ENCODE assay signal across 1 mouse cellular context in the genomic region with DNA sequence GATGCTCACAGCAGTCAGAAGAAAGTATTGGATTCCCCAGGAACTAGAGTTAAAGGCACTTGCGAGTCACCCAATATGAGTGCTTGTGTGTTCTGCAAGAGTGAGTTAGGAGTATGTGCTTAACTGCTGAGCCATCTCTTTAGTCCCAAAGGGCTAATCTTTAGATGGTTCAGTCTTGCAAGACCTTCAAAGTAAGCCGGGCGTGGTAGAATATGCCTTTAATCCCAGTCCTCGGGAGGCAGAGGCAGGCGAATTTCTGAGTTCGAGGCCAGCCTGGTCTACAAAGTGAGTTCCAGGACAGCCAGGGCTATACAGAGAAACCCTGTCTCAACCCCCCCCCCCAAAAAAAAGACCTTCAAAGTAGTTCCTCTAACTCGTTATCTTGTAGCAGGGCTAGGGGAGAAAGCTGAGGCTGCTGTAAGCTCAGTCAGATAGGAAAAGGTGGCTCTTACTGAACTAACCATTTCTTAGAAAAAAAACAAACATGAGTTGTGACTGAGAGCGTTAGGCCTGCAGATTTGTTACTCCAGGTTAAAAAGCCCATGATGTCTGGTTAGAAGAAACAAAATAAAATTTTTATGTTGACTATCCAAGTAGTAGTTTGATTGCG.
A peak's percentile ranks its signal among the peaks of the same experiment; 100 is the strongest.
TF ChIP-seq lines count a peak whose summit lies in the region.

No protein-coding gene starts in this region.

TF ChIP-seq in MEL, 35 proteins besides CTCF, POLR2A, EP300 and RAD21:
- TF ChIP-seq RCOR1 (IDR thresholded peaks at IDR 0.05; ENCODE audit: low read depth, low read length) (peak; percentile 53), ZMIZ1 (IDR thresholded peaks at IDR 0.05; ENCODE audit: low read depth, low read length) (0 out of 2 replicates have a peak, but pooled peaks have one; percentile 54), CHD1 (IDR thresholded peaks at IDR 0.05; ENCODE audit: low read depth, low read length) (no peak), ETS1 (IDR thresholded peaks at IDR 0.05; ENCODE audit: low read depth, low read length) (peak; percentile 62), GATA1 (IDR thresholded peaks at IDR 0.05; ENCODE audit: low read depth, low read length) (peak; percentile 74; the same call in 1 of the 2 replicates), ZNF384 (IDR thresholded peaks at IDR 0.05; ENCODE audit: low read depth, low read length) (peak; percentile 83), USF2 (IDR thresholded peaks at IDR 0.05; ENCODE audit: borderline replicate concordance in 1 of 2, insufficient read depth in 1 of 2, low read depth in 1 of 2, low read length in 2 of 2) (no peak), TAL1 (IDR thresholded peaks at IDR 0.05; ENCODE audit: low read length) (peak; percentile 47), UBTF (IDR thresholded peaks at IDR 0.05; ENCODE audit: borderline replicate concordance, insufficient read depth, low read depth, low read length) (no peak), CHD2 (IDR thresholded peaks at IDR 0.05; ENCODE audit: low read length) (no peak), MXI1 (IDR thresholded peaks at IDR 0.05; ENCODE audit: low read depth, low read length) (no peak), JUND (IDR thresholded peaks at IDR 0.05; ENCODE audit: low read depth, low read length) (no peak), KAT2A (conservative IDR thresholded peaks at IDR 0.05; ENCODE audit: low read depth, low read length) (no peak), E2F4 (IDR thresholded peaks at IDR 0.05; ENCODE audit: borderline replicate concordance, low read depth, low read length) (no peak), USF1 (IDR thresholded peaks at IDR 0.05; ENCODE audit: low read depth, low read length) (no peak), MAZ (IDR thresholded peaks at IDR 0.05; ENCODE audit: low read depth, low read length) (peak; percentile 55; the same call in 1 of the 2 replicates), TCF12 (IDR thresholded peaks at IDR 0.05; ENCODE audit: low read depth, low read length) (peak; percentile 51; the same call in 1 of the 2 replicates), POLR2AphosphoS5 (IDR thresholded peaks at IDR 0.05; ENCODE audit: borderline replicate concordance, low read depth, low read length) (no peak), MEF2A (IDR thresholded peaks at IDR 0.05; ENCODE audit: extremely low read depth, insufficient replicate concordance, low read depth, low read length, poor library complexity, severe bottlenecking) (no peak), GABPA (IDR thresholded peaks at IDR 0.05; ENCODE audit: low read depth, low read length) (no peak), MAX (IDR thresholded peaks at IDR 0.05; ENCODE audit: low read length) (no peak), NELFE (IDR thresholded peaks at IDR 0.05; ENCODE audit: low read depth, low read length) (0 out of 2 replicates have a peak, but pooled peaks have one; percentile 20), MYB (IDR thresholded peaks at IDR 0.05; ENCODE audit: low read depth, low read length) (no peak), HCFC1 (IDR thresholded peaks at IDR 0.05; ENCODE audit: low read depth, low read length) (0 out of 2 replicates have a peak, but pooled peaks have one; percentile 27), SIN3A (IDR thresholded peaks at IDR 0.05; ENCODE audit: low read length) (0 out of 2 replicates have a peak, but pooled peaks have one; percentile 39), TBP (IDR thresholded peaks at IDR 0.05; ENCODE audit: low read depth, low read length) (no peak), SMC3 (IDR thresholded peaks at IDR 0.05; ENCODE audit: low read depth, low read length) (no peak), POLR2AphosphoS2 (IDR thresholded peaks at IDR 0.05; ENCODE audit: low read length) (no peak), ZKSCAN1 (IDR thresholded peaks at IDR 0.05; ENCODE audit: low read depth, low read length) (no peak), MAFK (IDR thresholded peaks at IDR 0.05; ENCODE audit: borderline replicate concordance, low read depth, low read length) (peak; percentile 54; the same call in 1 of the 2 replicates), MYC (IDR thresholded peaks at IDR 0.05; ENCODE audit: low read depth, low read length) (no peak), BHLHE40 (IDR thresholded peaks at IDR 0.05; ENCODE audit: borderline replicate concordance, low read depth, low read length) (no peak), NRF1 (IDR thresholded peaks at IDR 0.05; ENCODE audit: insufficient read depth, low read depth, low read length, poor library complexity, severe bottlenecking) (no peak), ZC3H11A (IDR thresholded peaks at IDR 0.05; ENCODE audit: low read depth, low read length) (no peak), ELF1 (IDR thresholded peaks at IDR 0.05; ENCODE audit: low read depth, low read length) (no peak)
